Mouse (Mus musculus) intestine, postnatal 0 days (tissue): ENCODE data around the gene Cdyl2. TPM values are rescaled to one million over a fixed set of nuclear protein-coding genes. Genes with fewer than 3 reads are reported as not detected.

ENCODE experiments used
- ATAC-seq: fragments of 200-750 bp; cut with Nextera tagmentation; 2 replicates; pipeline ENCODE4 v1.8.0; 2017; ENCODE audit warnings: mild to moderate bottlenecking, moderate TSS enrichment, moderate library complexity
- H3K27ac ChIP-seq: fragments of 300-500 bp; sonication (generic); 2 replicates; pipeline ENCODE4 v1.5.1; 2014; ENCODE audit warnings: mild to moderate bottlenecking, low read depth, low read length, moderate library complexity
- H3K27me3 ChIP-seq: fragments of 300-500 bp; sonication (generic); replicated peaks from 2 replicates; pipeline ENCODE4 v1.6.1; 2014; ENCODE audit warnings: low read length, mixed read lengths; ENCODE audit not compliant: control insufficient read depth, insufficient read depth
- H3K36me3 ChIP-seq: fragments of 300-500 bp; sonication (generic); 2 replicates; pipeline ENCODE4 v1.6.1; 2014; ENCODE audit warnings: mild to moderate bottlenecking, moderate library complexity; ENCODE audit not compliant: control insufficient read depth, insufficient read depth
- H3K4me1 ChIP-seq: fragments of 300-500 bp; sonication (generic); replicated peaks from 2 replicates; pipeline ENCODE4 v1.6.1; 2014; ENCODE audit warnings: antibody characterized with exemption, low read length, mixed read lengths; ENCODE audit not compliant: control insufficient read depth, insufficient read depth
- H3K4me2 ChIP-seq: fragments of 300-500 bp; sonication (generic); replicated peaks from 2 replicates; pipeline ENCODE4 v1.6.1; 2014; ENCODE audit warnings: low read depth, mild to moderate bottlenecking, moderate library complexity
- H3K4me3 ChIP-seq: fragments of 300-500 bp; sonication (generic); 2 replicates; pipeline ENCODE4 v1.5.1; 2014; ENCODE audit warnings: low read depth, low read length
- H3K9ac ChIP-seq: fragments of 300-500 bp; sonication (generic); 2 replicates; pipeline ENCODE4 v1.6.1; 2014; ENCODE audit warnings: mild to moderate bottlenecking, low read depth, low read length
- H3K9me3 ChIP-seq: fragments of 300-500 bp; sonication (generic); 2 replicates; pipeline ENCODE4 v1.6.1; 2016; ENCODE audit warnings: mixed run types; ENCODE audit not compliant: control insufficient read depth
- CTCF ChIP-seq: sonication (generic); IDR thresholded peaks from 2 replicates; pipeline ENCODE4 v1.5.1; 2016; ENCODE audit warnings: low read depth, mild to moderate bottlenecking, control low read depth, antibody characterized with exemption, moderate library complexity
- WGBS: fragments of 180-500 bp; shearing (Covaris S2); extraction: QIAGEN DNeasy Blood & Tissue Kit; methylation state at CpG from one replicate; pipeline ENCODE4 v1.1.7; 2014; 5-methylcytosine and 5-hydroxymethylcytosine counted together
- polyA plus RNA-seq: library from polyadenylated mRNA; unstranded; fragments of >200 nt; fragmentation: Nextera tagmentation; extraction: Ambion mirVana; gene quantifications from 2 replicates; pipeline ENCODE4 v1.2.1, GENCODE M21; 2015

Cdyl2 gene
- polyA plus RNA-seq, result 2.8 TPM in 2 replicates

- no peak for TF ChIP-seq CTCF
- Histone ChIP-seq H3K4me1 (no peaks in the 10 kb centered on the region), H3K9ac (peak within 1 kb of the TSS; percentile 68), H3K4me2 (peak within 1 kb of the TSS; percentile 85), H3K27me3 (peaks cover 19% of the 10 kb centered on the region; the same call in 1 of the 2 replicates), H3K36me3 (no peaks in the 10 kb centered on the region), H3K4me3 (peak within 1 kb of the TSS; percentile 84), H3K9me3 (no peaks in the 10 kb centered on the region), H3K27ac (peak within 1 kb of the TSS; percentile 66)
- WGBS, result under 1% methylated on average over 87 of the region's 129 CpGs
- ATAC-seq, result peak; percentile 83
These were observed at the start of gene Cdyl2 for GRCm38 (mm10) chr8:116732684-116733647. Gene Cdyl2, minus strand, starts transcription at chr8:116732991.

- no peak overlapping the region for H3K27ac ChIP-seq
- H3K4me3 ChIP-seq, result no peak overlapping the region
- TF ChIP-seq CTCF, result no peak
- H3K9ac ChIP-seq, result no peak overlapping the region
- no peaks in the 10 kb centered on the region for H3K4me1 ChIP-seq
- no peaks in the 10 kb centered on the region for H3K36me3 ChIP-seq
- ATAC-seq, result no peak
- no peak overlapping the region for H3K4me2 ChIP-seq
- no peaks in the 10 kb centered on the region for H3K9me3 ChIP-seq
- no peaks in the 10 kb centered on the region for H3K27me3 ChIP-seq
- WGBS, result 60% methylated on average over 8 of the region's 8 CpGs
These were observed 47.8 kb upstream of the Cdyl2 start for GRCm38 (mm10) chr8:116780594-116780993.

DNA sequence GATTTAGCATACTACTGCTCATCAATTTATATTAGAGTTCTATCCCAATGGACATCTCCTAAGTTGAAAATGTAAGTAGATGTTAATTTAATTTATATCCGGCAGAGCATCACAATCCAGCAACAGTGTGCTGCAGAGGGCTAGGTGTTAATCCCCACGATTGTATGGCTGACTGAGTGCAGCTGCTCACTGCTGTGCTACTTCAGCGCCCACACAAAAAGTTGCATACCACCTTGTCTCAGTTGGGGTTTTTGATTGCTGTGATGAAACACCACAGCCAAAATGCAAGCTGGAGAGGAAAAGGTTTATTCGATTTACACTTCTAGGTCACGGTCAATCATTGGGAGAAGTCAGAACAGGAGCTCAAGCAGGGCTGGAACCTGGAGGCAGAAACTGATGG, 41.4 kb upstream of the Cdyl2 start:
- ATAC-seq, result no peak
- 92% methylated on average over 5 of the region's 5 CpGs for WGBS
- Histone ChIP-seq H3K4me1 (no peaks in the 10 kb centered on the region), H3K9me3 (no peaks in the 10 kb centered on the region), H3K9ac (no peak overlapping the region), H3K27me3 (no peaks in the 10 kb centered on the region), H3K27ac (no peak overlapping the region), H3K36me3 (no peaks in the 10 kb centered on the region), H3K4me2 (no peak overlapping the region), H3K4me3 (no peak overlapping the region)
- no peak for TF ChIP-seq CTCF

GRCm38 (mm10) chr8:116772727-116773126, 39.9 kb upstream of the Cdyl2 start:
- ATAC-seq, result no peak
- no peaks in the 10 kb centered on the region for H3K9me3 ChIP-seq
- 56% methylated on average over 9 of the region's 9 CpGs for WGBS
- H3K4me1 ChIP-seq, result no peaks in the 10 kb centered on the region
- no peaks in the 10 kb centered on the region for H3K27me3 ChIP-seq
- no peak for TF ChIP-seq CTCF
- H3K27ac ChIP-seq, result no peak overlapping the region
- H3K4me2 ChIP-seq, result no peak overlapping the region
- no peak overlapping the region for H3K4me3 ChIP-seq
- no peak overlapping the region for H3K9ac ChIP-seq
- H3K36me3 ChIP-seq, result no peaks in the 10 kb centered on the region

DNA sequence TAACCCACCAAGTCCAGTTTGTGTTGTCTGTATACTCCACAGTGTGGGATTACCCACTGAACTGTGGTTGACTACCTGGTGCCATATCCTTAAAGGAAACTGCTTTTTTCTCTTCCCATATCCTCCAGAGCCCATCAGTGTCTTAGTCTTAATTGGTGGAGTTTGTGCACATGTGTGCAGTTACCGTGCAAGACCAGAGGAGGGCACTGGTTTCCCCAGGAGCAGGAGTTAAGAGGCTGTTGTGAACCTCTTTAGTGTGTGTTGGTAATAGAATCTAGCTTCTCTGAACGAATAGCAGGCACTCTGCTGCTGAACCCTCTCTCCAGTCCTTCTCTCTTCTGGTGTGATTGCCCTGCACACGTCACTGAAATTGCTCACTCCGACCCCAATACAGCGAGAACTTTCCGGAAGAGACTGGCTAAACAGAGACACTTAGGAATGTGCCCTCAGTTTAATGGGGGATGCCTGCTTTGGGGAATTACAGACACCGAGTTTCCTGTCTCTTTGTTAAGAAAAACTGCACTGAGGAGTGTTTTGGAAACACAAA, 39.1 kb upstream of the Cdyl2 start:
- Histone ChIP-seq H3K9ac (no peak overlapping the region), H3K27ac (no peak overlapping the region), H3K4me1 (no peaks in the 10 kb centered on the region), H3K9me3 (no peaks in the 10 kb centered on the region), H3K36me3 (no peaks in the 10 kb centered on the region), H3K4me3 (no peak overlapping the region), H3K4me2 (no peak overlapping the region), H3K27me3 (no peaks in the 10 kb centered on the region)
- 61% methylated on average over 7 of the region's 7 CpGs for WGBS
- ATAC-seq, result no peak
- peak; percentile 62 for TF ChIP-seq CTCF

DNA sequence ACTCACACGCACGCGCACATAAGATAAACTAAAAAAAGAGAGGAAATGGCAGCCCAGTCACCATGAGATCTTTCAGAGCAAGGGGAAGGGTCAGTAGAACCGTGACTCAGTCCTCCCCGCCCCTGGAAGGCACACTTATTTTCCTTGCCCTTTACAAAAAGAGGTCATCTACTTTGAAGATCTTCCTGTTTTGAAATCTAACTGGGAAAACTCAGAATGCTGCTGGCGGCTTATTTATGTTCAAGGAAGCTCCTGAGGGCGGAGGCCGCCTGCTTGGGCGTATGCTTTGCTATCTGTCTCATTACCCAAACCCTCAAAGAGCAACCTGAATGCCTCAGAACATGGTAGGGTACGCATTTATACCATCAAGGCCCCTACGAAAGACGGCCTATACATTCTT, 38.0 kb upstream of the Cdyl2 start:
- Histone ChIP-seq H3K27me3 (no peaks in the 10 kb centered on the region), H3K4me2 (no peak overlapping the region), H3K4me3 (no peak overlapping the region), H3K9ac (no peak overlapping the region), H3K9me3 (no peaks in the 10 kb centered on the region), H3K36me3 (no peaks in the 10 kb centered on the region), H3K4me1 (no peaks in the 10 kb centered on the region), H3K27ac (no peak overlapping the region)
- TF ChIP-seq CTCF, result no peak
- WGBS, result 74% methylated on average over 12 of the region's 12 CpGs
- no peak for ATAC-seq
